Mouse (Mus musculus): ENCODE data around the gene Gm19935. TPM values are rescaled to one million over a fixed set of nuclear protein-coding genes. Genes with fewer than 3 reads are reported as not detected.
A peak's percentile ranks its signal among the peaks of the same experiment; 100 is the strongest.

The Gm19935 gene
- polyA plus RNA-seq, 1 experiment from 2014 or later = not detected

GRCm38 (mm10) chr8:90828181-90828986 lies 11.2 kb upstream of the Gm19935 start, which contains the start of gene Chd9:
Gene Chd9 (plus strand): TSS chr8:90828352.
- Histone ChIP-seq H3K4me2 (peak within 1 kb of the TSS; percentile 72), H3K4me1 (peaks cover 16% of the 10 kb centered on the region), H3K9me3 (no peaks in the 10 kb centered on the region), H3K27me3 (peaks cover 6% of the 10 kb centered on the region), H3K4me3 (replicated peaks) (peak within 1 kb of the TSS; percentile 46), H3K36me3 (replicated peaks) (no peaks in the 10 kb centered on the region), H3K9ac (peak within 1 kb of the TSS; percentile 50), H3K27ac (peak within 1 kb of the TSS; percentile 71)
- WGBS = under 1% methylated on average over 38 of the region's 39 CpGs
- peak; percentile 94 for ATAC-seq (ENCODE audit: low FRiP score)

- Histone ChIP-seq H3K27me3 (peaks cover 6% of the 10 kb centered on the region), H3K27ac (no peak overlapping the region), H3K4me1 (peaks cover 16% of the 10 kb centered on the region), H3K36me3 (replicated peaks) (no peaks in the 10 kb centered on the region), H3K9ac (no peak overlapping the region), H3K4me3 (replicated peaks) (no peak overlapping the region), H3K4me2 (no peak overlapping the region), H3K9me3 (no peaks in the 10 kb centered on the region)
- no peak for ATAC-seq (ENCODE audit: low FRiP score)
- WGBS = 85% methylated on average over 9 of the region's 9 CpGs
Measured at GRCm38 (mm10) chr8:90825459-90825871, 8.3 kb upstream of the Gm19935 start.

GRCm38 (mm10) chr8:90822443-90822842 lies 5.2 kb upstream of the Gm19935 start:
- H3K4me2 ChIP-seq = no peak overlapping the region
- no peak overlapping the region for H3K9ac ChIP-seq
- H3K4me1 ChIP-seq = no peaks in the 10 kb centered on the region; the same call in 1 of the 2 replicates
- no peaks in the 10 kb centered on the region for H3K9me3 ChIP-seq
- 70% methylated on average over 11 of the region's 11 CpGs for WGBS
- no peak overlapping the region for H3K27ac ChIP-seq
- H3K27me3 ChIP-seq = peaks cover 6% of the 10 kb centered on the region
- H3K4me3 ChIP-seq (replicated peaks) = no peak overlapping the region
- no peaks in the 10 kb centered on the region for H3K36me3 ChIP-seq (replicated peaks)
- no peak for ATAC-seq (ENCODE audit: low FRiP score)

DNA sequence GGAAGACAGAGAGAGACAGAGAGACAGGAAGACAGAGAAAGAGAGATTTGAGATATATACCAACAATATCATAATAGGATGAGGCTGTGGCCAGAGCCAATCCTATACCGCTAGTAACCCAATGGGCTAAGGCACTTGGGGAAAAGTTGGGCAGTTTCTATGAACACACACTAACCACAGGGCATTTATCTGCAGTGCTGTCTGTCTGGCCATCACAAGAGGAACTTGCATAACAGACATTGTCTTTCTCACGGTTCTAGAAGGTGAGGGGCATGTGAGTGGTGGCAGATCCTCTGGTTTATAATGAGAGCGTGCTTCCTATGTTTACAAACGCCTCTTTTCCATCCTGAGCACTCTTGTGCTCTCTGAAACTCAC lies 3.1 kb upstream of the Gm19935 start:
- H3K4me1 ChIP-seq = peaks cover 12% of the 10 kb centered on the region
- no peak overlapping the region for H3K4me3 ChIP-seq (replicated peaks)
- no peak overlapping the region for H3K27ac ChIP-seq
- peaks cover 2% of the 10 kb centered on the region for H3K27me3 ChIP-seq
- no peak for ATAC-seq (ENCODE audit: low FRiP score)
- H3K9ac ChIP-seq = no peak overlapping the region
- no peaks in the 10 kb centered on the region for H3K36me3 ChIP-seq (replicated peaks)
- H3K4me2 ChIP-seq = no peak overlapping the region
- 89% methylated on average over 4 of the region's 4 CpGs for WGBS
- H3K9me3 ChIP-seq = no peaks in the 10 kb centered on the region

GRCm38 (mm10) chr8:90819561-90820320 lies 2.5 kb upstream of the Gm19935 start:
- Histone ChIP-seq H3K36me3 (replicated peaks) (no peaks in the 10 kb centered on the region), H3K27me3 (no peaks in the 10 kb centered on the region), H3K4me1 (peaks cover 12% of the 10 kb centered on the region), H3K4me3 (replicated peaks) (no peak overlapping the region), H3K9ac (no peak overlapping the region), H3K9me3 (no peaks in the 10 kb centered on the region), H3K4me2 (no peak overlapping the region), H3K27ac (no peak overlapping the region)
- 83% methylated on average over 9 of the region's 9 CpGs for WGBS
- no peak for ATAC-seq (ENCODE audit: low FRiP score)

DNA sequence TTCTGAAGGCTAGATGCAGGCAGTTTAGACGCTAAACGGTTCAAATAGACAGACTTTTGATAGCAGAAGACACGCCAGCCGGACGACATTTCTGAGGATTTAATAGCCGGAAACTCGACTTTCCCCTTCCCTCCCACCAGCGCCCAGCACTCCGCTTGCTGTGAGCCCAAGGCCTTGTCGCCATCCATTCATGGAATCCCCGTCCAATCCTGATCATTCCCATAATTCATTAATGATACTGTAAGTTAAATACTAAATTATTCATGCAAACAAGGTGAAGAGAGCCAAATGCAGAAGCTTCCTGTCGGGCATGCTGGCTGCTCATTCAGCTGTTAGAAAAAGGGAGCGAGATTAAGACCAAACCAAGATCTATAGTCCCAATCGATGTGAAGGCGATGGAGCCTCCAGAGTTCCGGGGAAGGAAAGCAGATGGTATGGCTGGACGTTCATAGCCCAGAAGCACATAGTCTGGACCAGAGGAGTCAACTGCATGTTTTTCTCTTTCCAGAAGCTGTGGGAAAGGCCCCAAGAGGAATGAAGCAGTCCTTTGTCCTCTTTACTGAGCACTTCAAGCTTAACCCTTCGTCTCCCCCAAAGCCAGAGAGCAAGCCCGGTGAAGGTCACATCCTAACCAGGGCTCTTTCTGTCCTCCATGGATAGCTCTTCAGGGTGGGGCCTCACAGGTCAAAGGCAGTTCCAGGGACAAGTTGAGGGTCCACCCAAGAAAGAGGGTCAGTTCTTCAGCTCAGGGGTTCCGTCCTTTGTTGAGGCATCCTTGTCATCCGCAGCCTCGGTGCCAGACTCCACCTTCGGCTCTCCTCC lies 921 bp downstream of the Gm19935 start:
- Histone ChIP-seq H3K27ac (no peak overlapping the region), H3K4me2 (no peak overlapping the region), H3K9ac (no peak overlapping the region), H3K36me3 (replicated peaks) (no peaks in the 10 kb centered on the region), H3K27me3 (no peaks in the 10 kb centered on the region), H3K9me3 (no peaks in the 10 kb centered on the region), H3K4me3 (replicated peaks) (no peak overlapping the region), H3K4me1 (peaks cover 12% of the 10 kb centered on the region)
- no peak for ATAC-seq (ENCODE audit: low FRiP score)
- WGBS = 73% methylated on average over 23 of the region's 23 CpGs

DNA sequence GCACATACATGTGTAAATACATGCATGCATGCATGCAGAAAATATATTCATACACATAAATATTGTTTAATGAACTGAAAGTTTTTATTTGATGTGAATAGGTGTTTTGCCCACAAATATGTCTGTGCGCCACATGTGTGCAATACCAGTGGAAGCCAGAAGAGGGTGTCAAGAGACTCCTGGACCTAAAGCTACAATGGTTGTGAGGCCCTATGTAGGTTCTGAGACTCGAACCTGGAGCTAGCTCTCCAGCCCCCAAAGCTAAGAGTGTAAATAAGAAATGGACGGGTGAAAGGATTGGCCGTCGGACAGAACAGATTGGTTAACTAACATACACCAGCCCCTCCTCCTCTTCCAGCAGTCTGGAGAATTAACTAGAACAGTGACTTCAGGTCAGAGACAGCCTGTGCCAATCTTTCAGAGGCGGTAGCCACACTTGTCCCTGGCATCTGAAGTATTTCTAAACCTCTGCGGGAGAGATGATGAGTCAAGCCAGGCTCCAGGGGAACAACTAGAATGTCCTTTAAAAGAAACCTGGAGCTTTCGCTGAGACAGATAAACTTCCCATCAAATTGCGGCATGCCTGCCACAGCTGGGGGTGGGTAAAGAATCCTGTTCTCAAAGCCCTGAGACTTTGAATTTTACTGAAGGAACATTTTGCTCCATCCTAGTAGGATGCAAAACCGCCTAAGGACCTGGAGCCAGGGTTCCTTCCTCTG lies 3.4 kb downstream of the Gm19935 start:
- H3K27me3 ChIP-seq = no peaks in the 10 kb centered on the region
- no peak overlapping the region for H3K27ac ChIP-seq
- no peak overlapping the region for H3K4me2 ChIP-seq
- peaks cover 12% of the 10 kb centered on the region for H3K4me1 ChIP-seq
- 86% methylated on average over 10 of the region's 10 CpGs for WGBS
- no peak overlapping the region for H3K4me3 ChIP-seq (replicated peaks)
- H3K36me3 ChIP-seq (replicated peaks) = no peaks in the 10 kb centered on the region
- H3K9ac ChIP-seq = no peak overlapping the region
- no peaks in the 10 kb centered on the region for H3K9me3 ChIP-seq
- ATAC-seq (ENCODE audit: low FRiP score) = no peak

DNA sequence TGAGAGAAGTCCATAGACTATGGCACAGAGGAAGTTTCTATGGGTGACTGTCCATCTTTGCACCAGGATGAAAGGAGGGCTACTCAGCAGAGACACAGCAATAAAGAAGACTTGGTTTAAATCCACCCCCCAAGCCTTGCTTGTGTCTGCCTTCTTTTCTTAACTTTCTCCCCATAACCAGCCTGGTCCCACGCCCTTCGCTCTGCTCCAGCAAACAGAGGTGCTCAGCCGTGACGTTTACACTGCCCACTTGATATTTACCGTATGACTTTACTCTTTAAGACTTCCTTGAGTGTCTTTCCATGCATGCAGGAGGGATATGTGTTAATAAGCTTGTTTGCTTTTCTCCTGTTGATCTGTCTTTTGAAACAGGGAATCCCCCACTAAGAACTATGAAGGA lies 17.7 kb downstream of the Gm19935 start:
- 85% methylated on average over 5 of the region's 5 CpGs for WGBS
- Histone ChIP-seq H3K4me2 (no peak overlapping the region), H3K36me3 (replicated peaks) (no peaks in the 10 kb centered on the region), H3K4me1 (peaks cover 10% of the 10 kb centered on the region), H3K27me3 (no peaks in the 10 kb centered on the region), H3K4me3 (replicated peaks) (no peak overlapping the region), H3K9ac (no peak overlapping the region), H3K9me3 (0 out of 2 replicates have a peak, but pooled peaks cover 4% of the 10 kb centered on the region), H3K27ac (no peak overlapping the region)
- no peak for ATAC-seq (ENCODE audit: low FRiP score)

- no peak overlapping the region for H3K27ac ChIP-seq
- 12% methylated on average over 12 of the region's 12 CpGs for WGBS
Measured at GRCm38 (mm10) chr8:90794990-90795861, 22.0 kb downstream of the Gm19935 start.

GRCm38 (mm10) chr8:90793710-90794109 lies 23.5 kb downstream of the Gm19935 start:
- H3K4me2 ChIP-seq = no peak overlapping the region
- H3K9ac ChIP-seq = no peak overlapping the region
- H3K27ac ChIP-seq = no peak overlapping the region
- H3K4me3 ChIP-seq (replicated peaks) = no peak overlapping the region
- WGBS = under 1% methylated on average over 3 of the region's 3 CpGs
- no peaks in the 10 kb centered on the region for H3K36me3 ChIP-seq (replicated peaks)
- no peaks in the 10 kb centered on the region for H3K27me3 ChIP-seq
- peaks cover 14% of the 10 kb centered on the region for H3K4me1 ChIP-seq
- H3K9me3 ChIP-seq = no peaks in the 10 kb centered on the region
- 0 out of 2 replicates have a peak, but pooled peaks have one; percentile 46 for ATAC-seq (ENCODE audit: low FRiP score)

More at GRCm38 (mm10) chr8:90794990-90795861, 22.0 kb downstream of the Gm19935 start:
- Histone ChIP-seq H3K4me1 (peaks cover 14% of the 10 kb centered on the region), H3K36me3 (replicated peaks) (no peaks in the 10 kb centered on the region), H3K4me3 (replicated peaks) (0 out of 2 replicates have a peak overlapping the region, but pooled peaks have one; percentile 14), H3K4me2 (peak overlapping the region; percentile 30), H3K27me3 (no peaks in the 10 kb centered on the region), H3K9ac (no peak overlapping the region), H3K9me3 (no peaks in the 10 kb centered on the region)
- ATAC-seq (ENCODE audit: low FRiP score) = peak; percentile 60

DNA sequence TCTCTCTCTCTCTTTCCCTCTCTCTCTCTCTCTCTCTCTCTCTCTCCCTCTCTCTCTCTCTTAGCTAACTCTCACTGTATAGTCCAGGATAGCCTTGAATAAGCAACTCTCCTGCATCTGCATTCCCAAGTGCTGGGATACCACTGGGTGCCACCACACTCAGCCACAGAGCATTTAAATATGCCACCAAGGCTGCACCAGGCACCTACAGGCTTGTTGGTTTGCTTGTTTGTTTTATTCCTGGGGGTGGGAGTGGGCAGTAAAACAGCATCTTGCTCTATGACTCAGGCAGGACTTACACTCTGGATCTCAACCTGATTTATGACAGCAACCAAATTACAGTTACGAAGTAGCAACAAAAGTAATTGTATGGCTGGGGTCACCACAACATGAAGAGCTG lies 25.6 kb downstream of the Gm19935 start:
- Histone ChIP-seq H3K27ac (no peak overlapping the region), H3K36me3 (replicated peaks) (no peaks in the 10 kb centered on the region), H3K9ac (no peak overlapping the region), H3K27me3 (no peaks in the 10 kb centered on the region), H3K4me2 (no peak overlapping the region), H3K9me3 (no peaks in the 10 kb centered on the region), H3K4me1 (peaks cover 14% of the 10 kb centered on the region), H3K4me3 (replicated peaks) (no peak overlapping the region)
- no peak for ATAC-seq (ENCODE audit: low FRiP score)
- WGBS = 94% methylated on average over 1 of the region's 1 CpGs

All from forebrain, embryonic 12.5 days (tissue).